ENCODE assay signal across 8 mouse cellular contexts in genomic region chr6:128435474-128435873, GRCm38 (mm10). TPM values are rescaled to one million over a fixed set of nuclear protein-coding genes. Genes with fewer than 3 reads are reported as not detected.
DNase-seq lines count a peak whose midpoint lies in the region; ATAC-seq and TF ChIP-seq lines count a peak whose summit lies in the region.

No protein-coding gene starts in this region.

- no peaks in the 10 kb centered on the region for H3K9me3 ChIP-seq in heart, embryonic 11.5 days (replicated peaks; ENCODE audit: control insufficient read depth, low read length)
- no peaks in the 10 kb centered on the region for H3K9me3 ChIP-seq in lung, postnatal 0 days (ENCODE audit: low read length)

- WGBS in heart, embryonic 11.5 days (ENCODE audit: insufficient replicate concordance), result 32% methylated on average over 5 of the region's 5 CpGs
- WGBS in lung, postnatal 0 days, result 19% methylated on average over 5 of the region's 5 CpGs

- peak overlapping the region; percentile 7; the same call in 1 of the 2 replicates for H3K27ac ChIP-seq in heart, embryonic 11.5 days (ENCODE audit: low read depth, low read length)
- H3K27ac ChIP-seq in lung, postnatal 0 days (ENCODE audit: low read length), result peak overlapping the region; percentile 1; the same call in 1 of the 2 replicates

- H3K4me1 ChIP-seq in heart, embryonic 11.5 days (ENCODE audit: control insufficient read depth, insufficient read depth, low read length), result peaks cover 27% of the 10 kb centered on the region
- peaks cover 12% of the 10 kb centered on the region; the same call in 1 of the 2 replicates for H3K4me1 ChIP-seq in lung, postnatal 0 days (ENCODE audit: insufficient read depth, low read depth, low read length)

- no peak overlapping the region for H3K4me3 ChIP-seq in heart, embryonic 11.5 days (ENCODE audit: low read depth, low read length)
- no peak overlapping the region for H3K4me3 ChIP-seq in lung, postnatal 0 days (ENCODE audit: low read depth, low read length)

- H3K9ac ChIP-seq in heart, embryonic 11.5 days (ENCODE audit: low read depth, low read length), result no peak overlapping the region
- H3K9ac ChIP-seq in lung, postnatal 0 days (replicated peaks; ENCODE audit: low read depth), result no peak overlapping the region

- no peak for ATAC-seq in cerebellum, adult (ENCODE audit: insufficient number of reproducible peaks, low FRiP score, low TSS enrichment)
- no peak for ATAC-seq in heart, embryonic 11.5 days (replicated peaks; ENCODE audit: insufficient number of reproducible peaks, low FRiP score, low TSS enrichment)
- peak; percentile 4; the same call in 1 of the 2 replicates for ATAC-seq in lung, postnatal 0 days
- no peak for ATAC-seq in erythroid progenitor cell, adult 5-6 weeks (replicated peaks; ENCODE audit: low FRiP score, poor library complexity, severe bottlenecking)

- H3K27me3 ChIP-seq in heart, embryonic 11.5 days (ENCODE audit: control insufficient read depth, insufficient read depth, low read length), result no peaks in the 10 kb centered on the region
- no peaks in the 10 kb centered on the region for H3K27me3 ChIP-seq in lung, postnatal 0 days (replicated peaks; ENCODE audit: insufficient read depth, low read length)

- H3K4me2 ChIP-seq in heart, embryonic 11.5 days, result 0 out of 2 replicates have a peak overlapping the region, but pooled peaks have one; percentile 20
- no peak overlapping the region for H3K4me2 ChIP-seq in lung, postnatal 0 days (replicated peaks; ENCODE audit: low read depth, low read length)

- H3K36me3 ChIP-seq in heart, embryonic 11.5 days (ENCODE audit: control insufficient read depth, insufficient read depth, low read length), result peaks cover 43% of the 10 kb centered on the region
- H3K36me3 ChIP-seq in lung, postnatal 0 days (ENCODE audit: insufficient read depth, low read length), result peaks cover 31% of the 10 kb centered on the region

- peak; percentile 76 for DNase-seq in cerebellum, adult 11 months
- peak; percentile 93 for DNase-seq in adrenal gland, postnatal 36 days
- peak; percentile 86 for DNase-seq in lung, postnatal 0 days (ENCODE audit: low spot score)
- DNase-seq in retina, embryonic 14.5 days (ENCODE audit: low spot score), result no peak
- no peak for DNase-seq in natural killer cell, adult 2 months (ENCODE audit: low spot score in 2 of 2)

- TF ChIP-seq EP300 in lung, postnatal 0 days (IDR thresholded peaks at IDR 0.05), result peak; percentile 63

- no peak for TF ChIP-seq CTCF in lung, postnatal 0 days (IDR thresholded peaks at IDR 0.05)

RNA-seq across cellular contexts. Expression of gene Fkbp4, which starts 3.0 kb away (rescaled TPM):
- 100 to 1,000 TPM; 222 to 269 TPM for total RNA-seq in adrenal gland, postnatal 36 days (2021)
- 270 and 303 TPM in 2 replicates for polyA plus RNA-seq in heart, embryonic 11.5 days (2014; fragmentation: Nextera tagmentation; extraction: Ambion mirVana)
- 156 and 165 TPM in 2 replicates for polyA plus RNA-seq in lung, postnatal 0 days (2015; fragmentation: Nextera tagmentation; extraction: Ambion mirVana)
- total RNA-seq in erythroid progenitor cell, adult 5-6 weeks (2015; ENCODE audit: low replicate concordance), result 18.0 and 23.5 TPM in 2 replicates
- total RNA-seq in erythroid progenitor cell, adult 5-6 weeks (2017; ENCODE audit: low replicate concordance), result 40.8 and 44.4 TPM in 2 replicates

RNA-seq across cellular contexts. Expression of gene Itfg2, which starts 10.7 kb away (rescaled TPM):
- total RNA-seq in adrenal gland, postnatal 36 days (2021), result 10 to 100 TPM; 23.8 to 28.6 TPM
- polyA plus RNA-seq in heart, embryonic 11.5 days (2014; fragmentation: Nextera tagmentation; extraction: Ambion mirVana), result 25.8 and 26.3 TPM in 2 replicates
- polyA plus RNA-seq in lung, postnatal 0 days (2015; fragmentation: Nextera tagmentation; extraction: Ambion mirVana), result 16.4 and 19.8 TPM in 2 replicates
- total RNA-seq in erythroid progenitor cell, adult 5-6 weeks (2015; ENCODE audit: low replicate concordance), result 3.6 and 37.3 TPM in 2 replicates
- 5.9 and 19.5 TPM in 2 replicates for total RNA-seq in erythroid progenitor cell, adult 5-6 weeks (2017; ENCODE audit: low replicate concordance)

RNA-seq across cellular contexts. Expression of gene Nrip2, which starts 36.4 kb away (rescaled TPM):
- total RNA-seq in adrenal gland, postnatal 36 days (2021), result 1 to 10 TPM; 1.1 to 2.4 TPM
- polyA plus RNA-seq in heart, embryonic 11.5 days (2014; fragmentation: Nextera tagmentation; extraction: Ambion mirVana), result 1.9 TPM in 2 replicates
- polyA plus RNA-seq in lung, postnatal 0 days (2015; fragmentation: Nextera tagmentation; extraction: Ambion mirVana), result 1.0 and 1.2 TPM in 2 replicates
- total RNA-seq in erythroid progenitor cell, adult 5-6 weeks (2015; ENCODE audit: low replicate concordance), result not detected in 2 replicates
- not detected in 2 replicates for total RNA-seq in erythroid progenitor cell, adult 5-6 weeks (2017; ENCODE audit: low replicate concordance)

Comparison
In these comparisons a context has a peak if more than half of its experiments do, and no peak if none do; other contexts are left out.
1. DNase-seq: peak in cerebellum, adult 11 months (single experiment), adrenal gland, postnatal 36 days (2 of 2) and lung, postnatal 0 days (single experiment); none in retina, embryonic 14.5 days (single experiment) and natural killer cell, adult 2 months (0 of 2).
2. RNA of gene Fkbp4, which starts 3.0 kb away (total RNA-seq): 222 to 269 TPM in adrenal gland, postnatal 36 days; 18.0 to 44.4 TPM in erythroid progenitor cell, adult 5-6 weeks; every median in the first group is over 4 times any median in the second.